Mouse (Mus musculus) heart, adult 8-10 months (tissue): ENCODE data around the gene Mis18bp1. TPM values are rescaled to one million over a fixed set of nuclear protein-coding genes. Genes with fewer than 3 reads are reported as not detected.
A peak's percentile ranks its signal among the peaks of the same experiment; 100 is the strongest.
"Not testable (repeated sequence)": the region's sequence is repeated elsewhere in the genome, so short reads cannot be mapped to it uniquely, and the experiment has no call there.

Experiments used
- DNase-seq: peaks from one replicate; pipeline ENCODE4 v3.0.0; 2022; ENCODE audit warnings: low spot score
- total RNA-seq, 4 experiments: library from RNA; stranded (reverse); gene quantifications; 2 replicates each; pipeline ENCODE4 v1.2.4; 2022

Mis18bp1 gene
- under 1 TPM; 0.06 to 0.60 (median 0.21) TPM for total RNA-seq

DNA sequence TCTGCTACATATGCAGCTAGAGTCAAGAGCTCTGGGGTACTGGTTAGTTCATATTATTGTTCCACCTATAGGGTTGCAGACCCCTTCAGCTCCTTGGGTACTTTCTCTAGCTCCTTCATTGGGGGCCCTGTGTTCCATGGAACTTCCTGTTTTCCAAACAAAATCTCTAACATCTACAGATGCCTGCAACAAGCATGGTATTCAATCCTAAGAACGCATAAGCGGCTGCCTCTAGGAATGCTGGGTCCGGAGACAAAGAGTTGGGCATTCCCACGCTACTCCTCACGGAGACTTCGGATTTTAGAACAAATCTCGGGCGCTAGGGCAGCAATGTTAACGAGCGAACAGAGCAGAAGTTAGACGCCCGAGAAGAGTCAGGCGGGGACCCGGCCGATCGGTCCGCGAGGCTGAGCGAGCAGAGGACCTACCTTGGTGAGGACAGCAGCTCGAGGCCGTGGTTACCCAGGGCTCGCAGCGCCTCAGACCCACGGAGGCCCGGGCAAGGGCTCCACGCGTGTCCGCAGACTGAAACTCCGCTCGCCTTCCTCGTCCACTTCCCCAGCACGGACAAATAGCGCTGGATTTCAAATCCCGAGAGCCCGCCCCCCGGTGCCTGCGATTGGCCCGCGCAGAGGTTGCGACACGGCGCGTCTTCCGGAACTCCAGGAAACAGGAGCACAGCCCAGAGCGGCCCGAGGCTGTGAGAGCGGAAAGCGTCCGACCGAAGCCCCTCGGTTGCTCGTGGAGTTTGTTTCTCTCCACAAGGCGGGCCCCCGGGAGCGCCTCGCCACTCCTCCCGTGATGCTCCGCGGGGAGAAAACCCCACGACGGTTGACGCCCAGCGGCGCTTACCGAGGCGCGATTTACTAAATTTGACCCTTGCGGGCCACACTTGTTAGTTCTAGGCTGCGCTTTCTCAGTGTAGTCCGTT lies at the start of gene Mis18bp1:
Gene Mis18bp1, minus strand, starts transcription at position 584 of the 931 bp plus-strand sequence.
- peak; percentile 94 for DNase-seq

- no peak for DNase-seq
Observed at GRCm38 (mm10) chr12:65216404-65216840, 44.0 kb upstream of the Mis18bp1 start.

GRCm38 (mm10) chr12:65206431-65206830 lies 34.0 kb upstream of the Mis18bp1 start:
- no peak for DNase-seq

DNA sequence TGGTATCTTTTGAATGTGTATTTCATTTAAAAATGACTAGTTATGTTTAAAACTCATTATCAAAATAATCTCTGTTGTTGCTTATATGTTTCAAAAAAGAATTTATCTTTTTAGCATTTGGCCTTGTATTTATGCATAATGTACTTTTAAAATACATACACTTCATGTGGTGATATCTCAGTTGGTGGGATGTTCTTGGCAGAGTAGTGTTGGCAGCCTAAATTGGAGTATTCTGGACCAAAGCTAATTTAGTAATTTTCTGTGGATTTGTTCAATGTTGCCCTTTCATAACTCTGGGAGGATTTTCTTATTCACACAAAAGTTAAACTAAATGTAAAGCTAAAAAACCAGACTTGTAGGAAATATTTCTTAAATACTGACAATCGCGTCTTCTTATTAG lies 29.4 kb upstream of the Mis18bp1 start:
- no peak for DNase-seq

DNA sequence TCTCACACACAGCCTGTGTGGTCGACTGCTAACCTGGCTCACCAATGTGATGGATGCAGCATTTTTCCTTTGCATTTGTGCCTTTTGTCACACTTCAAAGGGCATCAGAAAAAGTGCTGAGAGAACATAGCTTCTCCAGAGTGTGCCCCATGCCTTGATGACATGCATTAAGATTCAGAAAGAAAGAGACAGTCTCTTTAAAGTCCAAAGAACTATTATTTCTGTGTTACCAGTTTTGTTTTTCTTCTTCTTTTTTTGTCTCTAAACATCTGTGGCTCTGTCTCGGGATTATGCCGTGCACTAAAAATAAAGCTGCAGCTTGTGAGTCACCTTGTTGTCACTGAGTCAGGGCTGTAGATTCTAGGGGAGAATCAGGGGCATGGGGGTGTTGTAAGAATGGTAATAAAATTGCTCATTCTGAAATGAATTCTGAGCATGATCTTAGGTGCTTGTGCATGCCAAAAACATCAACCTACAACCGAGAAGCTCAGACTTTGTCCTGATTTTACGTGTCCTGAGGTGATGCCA lies 21.7 kb upstream of the Mis18bp1 start:
- DNase-seq = no peak

GRCm38 (mm10) chr12:65189213-65189612 lies 16.8 kb upstream of the Mis18bp1 start:
- no peak for DNase-seq

DNA sequence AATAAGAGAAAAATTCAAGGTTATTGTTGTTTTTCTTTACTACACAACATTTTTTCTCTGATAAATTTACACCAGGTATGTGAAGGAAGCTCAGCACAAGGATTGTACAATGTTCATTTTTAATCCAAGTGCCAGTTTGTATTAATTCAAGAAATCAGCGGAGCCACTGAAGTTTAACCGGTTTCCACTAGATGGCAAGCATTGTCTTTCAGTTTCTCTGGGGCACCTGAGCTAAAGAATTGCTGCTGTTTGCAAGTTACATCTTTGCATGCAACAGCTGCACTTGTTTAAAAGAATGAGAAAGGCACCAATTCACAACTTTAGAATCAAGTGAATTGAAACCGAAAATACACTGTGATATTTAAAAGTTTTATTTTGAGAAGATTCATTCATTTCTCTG lies 15.0 kb upstream of the Mis18bp1 start:
- no peak for DNase-seq

DNA sequence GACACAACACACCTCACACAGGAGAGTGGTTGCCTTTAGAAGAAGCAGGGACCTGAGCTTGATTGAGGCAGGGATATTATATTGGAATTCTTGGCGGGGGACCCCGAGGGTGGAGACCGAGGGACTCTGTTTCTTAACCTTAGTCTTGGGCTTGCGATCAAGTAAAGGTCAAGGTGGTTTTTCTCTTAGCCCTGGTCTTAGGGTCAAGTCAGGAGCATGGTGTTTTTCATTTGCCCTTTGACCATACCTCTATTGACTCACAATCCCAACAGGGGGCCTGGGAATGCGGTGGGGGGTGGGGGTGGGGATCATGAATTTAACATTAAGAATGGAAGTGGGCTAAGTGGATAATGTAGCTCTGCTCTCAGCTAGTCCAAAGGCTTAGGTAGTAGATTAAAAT lies 1.3 kb upstream of the Mis18bp1 start:
- DNase-seq = no peak

DNA sequence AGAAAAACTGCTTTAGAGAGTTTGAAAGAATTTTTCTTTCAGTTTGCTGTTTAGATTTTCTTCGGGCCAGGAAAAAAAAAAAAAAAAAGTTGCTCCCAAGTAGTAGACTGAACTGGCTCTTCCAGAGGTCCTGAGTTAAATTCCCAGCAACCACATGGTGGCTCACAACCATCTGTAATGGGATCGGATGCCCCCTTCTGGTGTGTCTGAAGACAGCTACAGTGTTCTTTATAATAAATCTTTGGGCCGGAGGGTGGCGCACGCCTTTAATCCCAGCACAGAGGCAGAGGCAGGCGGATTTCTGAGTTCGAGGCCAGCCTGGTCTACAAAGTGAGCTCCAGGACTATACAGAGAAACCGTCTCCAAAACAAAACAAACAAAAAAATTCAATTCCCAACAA lies 555 bp upstream of the Mis18bp1 start:
- not testable (repeated sequence) for DNase-seq

GRCm38 (mm10) chr12:65136121-65136520 lies 36.3 kb downstream of the Mis18bp1 start:
- not testable (repeated sequence) for DNase-seq

DNA sequence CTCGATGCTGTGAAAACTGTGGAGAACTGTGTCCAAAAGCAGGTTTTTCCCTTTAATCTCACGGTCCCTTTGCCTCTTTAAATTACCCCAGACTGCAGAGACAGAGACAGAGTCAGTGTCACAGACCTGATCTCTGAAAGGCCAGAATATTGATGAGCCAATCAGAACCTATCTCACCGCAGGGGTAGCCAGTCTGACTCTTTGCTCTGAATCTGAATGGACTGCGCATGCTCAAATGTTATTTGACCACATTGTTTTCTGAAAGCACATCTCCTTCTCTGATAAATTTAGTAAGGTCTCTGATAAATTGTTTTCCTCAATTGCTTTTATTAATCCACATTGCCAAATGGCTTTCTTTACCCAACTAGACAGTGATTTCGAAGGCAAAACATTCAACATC lies 53.0 kb downstream of the Mis18bp1 start:
- DNase-seq = no peak

DNA sequence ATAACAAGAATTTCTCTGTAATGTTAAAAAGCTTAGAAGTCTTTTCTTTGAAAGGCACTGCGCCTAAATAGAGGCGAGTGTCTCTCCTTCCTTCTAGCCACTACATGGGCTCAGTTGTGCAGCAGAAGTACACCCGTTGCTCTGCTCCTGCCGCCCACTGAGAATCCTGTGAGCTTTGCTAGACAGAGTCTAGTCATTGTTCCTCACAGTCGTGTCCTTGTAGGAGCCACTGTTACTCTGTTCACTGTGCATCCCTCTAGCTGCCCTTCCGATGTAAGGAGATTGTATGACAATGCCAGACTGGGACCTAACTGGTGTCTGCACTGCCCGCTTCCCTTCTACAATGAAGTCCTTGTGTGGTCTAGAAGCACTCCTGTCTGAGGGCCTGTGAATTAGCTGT lies 53.4 kb downstream of the Mis18bp1 start:
- no peak for DNase-seq

DNA sequence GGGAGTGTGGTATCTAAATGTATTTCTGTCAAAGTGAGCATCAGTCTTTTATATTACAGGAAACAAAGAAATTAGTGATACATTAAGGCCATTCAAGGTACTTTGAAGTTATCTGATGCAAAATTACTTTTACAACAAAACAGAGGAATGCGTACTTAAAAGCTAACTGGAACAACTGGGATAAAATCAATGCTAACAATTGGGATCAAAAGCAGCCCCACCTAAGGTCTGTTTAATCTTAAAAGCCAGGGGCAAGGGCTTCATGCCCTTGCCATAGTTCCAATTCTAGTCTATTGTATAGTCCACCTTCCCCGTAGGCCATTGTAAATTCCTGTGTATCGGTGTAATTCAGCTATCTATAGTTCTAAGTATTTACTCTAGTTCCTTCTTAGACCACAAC lies 57.4 kb downstream of the Mis18bp1 start:
- DNase-seq = not testable (repeated sequence)

DNA sequence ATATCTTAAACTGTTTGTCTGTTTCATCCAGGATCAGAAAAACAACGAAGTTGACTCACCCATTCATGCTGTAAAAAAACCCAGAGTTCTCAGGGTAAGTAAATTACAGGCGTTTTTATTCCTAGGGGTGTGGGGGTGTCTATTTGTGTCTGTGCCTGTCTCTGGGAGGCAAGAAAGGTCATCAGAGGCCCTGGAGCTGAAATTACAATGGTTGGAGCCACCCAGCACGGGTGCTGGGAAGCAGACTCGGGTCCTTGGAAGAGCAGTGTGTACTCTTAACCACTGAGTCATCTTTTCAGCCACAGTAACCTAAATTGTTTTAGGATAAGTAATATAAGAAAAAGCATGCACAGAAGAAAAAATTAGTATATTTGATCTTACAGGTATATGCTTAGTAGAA lies 58.5 kb downstream of the Mis18bp1 start:
- no peak for DNase-seq

DNA sequence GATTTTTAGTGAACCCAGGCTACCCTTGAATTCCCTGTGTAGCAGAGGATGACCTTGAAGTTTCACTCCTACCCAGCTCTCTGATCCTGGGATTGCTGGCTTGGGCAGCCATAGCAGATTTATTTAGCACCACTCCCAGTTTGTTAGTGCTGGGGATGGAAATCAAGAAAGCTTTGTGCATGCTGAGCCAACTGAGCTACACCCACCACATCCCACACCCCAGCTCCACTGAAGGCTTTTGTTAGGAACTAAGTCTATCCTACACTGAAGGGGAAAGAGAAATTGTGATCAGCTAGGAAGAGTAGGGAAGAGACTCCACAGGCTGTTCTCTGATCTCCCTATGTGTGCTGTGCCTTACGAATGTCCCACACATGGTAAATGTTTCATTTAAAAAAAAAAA lies 59.6 kb downstream of the Mis18bp1 start:
- DNase-seq = no peak

DNA sequence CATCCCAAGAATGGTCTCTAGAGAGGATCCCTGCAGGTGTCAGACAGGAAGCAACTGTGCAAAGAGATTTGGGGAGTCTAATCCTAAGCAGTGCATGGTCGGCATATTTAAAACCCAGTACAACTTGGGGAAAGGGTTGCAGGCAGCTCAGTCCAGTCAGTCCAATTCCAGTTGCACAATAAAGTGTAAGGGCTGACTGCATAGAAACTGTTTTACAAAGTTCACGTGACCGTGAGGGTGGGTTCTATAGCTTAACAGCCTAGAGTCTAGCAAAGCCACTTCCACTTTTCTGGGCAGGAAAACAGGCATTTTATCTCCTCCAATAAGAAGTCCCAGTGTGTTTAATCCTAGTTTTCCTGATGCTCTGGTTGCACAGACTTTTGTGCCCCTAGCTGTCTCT lies 60.9 kb downstream of the Mis18bp1 start:
- DNase-seq = no peak

- no peak for DNase-seq
Observed at GRCm38 (mm10) chr12:65108746-65109145, 63.7 kb downstream of the Mis18bp1 start.

Other genes starting within 250 kb of the Mis18bp1 start
- gene Klhl28, start 207.1 kb downstream of the Mis18bp1 start, total RNA-seq = 10 to 100 TPM in 3 of 4 experiments, 1 to 10 TPM in 1; 8.8 to 14.1 (median 11.0) TPM
- 10 to 100 TPM in 1 of 4 experiments, 1 to 10 TPM in 3; 9.3 to 13.6 (median 9.7) TPM for gene Togaram1, start 206.8 kb downstream of the Mis18bp1 start, total RNA-seq
- gene Prpf39, start 136.3 kb downstream of the Mis18bp1 start, total RNA-seq = 10 to 100 TPM; 10.7 to 13.4 (median 11.9) TPM
- 100 to 1,000 TPM; 246 to 282 (median 260) TPM for gene Fkbp3, start 98.6 kb downstream of the Mis18bp1 start, total RNA-seq
- gene Fancm, start 97.0 kb downstream of the Mis18bp1 start, total RNA-seq = 1 to 10 TPM; 3.4 to 4.2 (median 4.0) TPM
- under 1 TPM in 1 of 4 experiments, not detected in 3; 0.16 TPM for gene Wdr20rt, start 52.9 kb upstream of the Mis18bp1 start, total RNA-seq